Mouse (Mus musculus): ENCODE data around the gene Hoxa11. TPM values are rescaled to one million over a fixed set of nuclear protein-coding genes. Genes with fewer than 3 reads are reported as not detected.

Gene Hoxa11
- polyA plus RNA-seq, 1 experiment from 2014 or later, result 66.3 TPM

GRCm38 (mm10) chr6:52224895-52225611 lies 20.6 kb downstream of the Hoxa11 start:
- peak overlapping the region; percentile 87 for H3K4me3 ChIP-seq (ENCODE audit: low read depth, low read length)
- no peak for ATAC-seq (ENCODE audit: insufficient number of reproducible peaks, low FRiP score, low TSS enrichment, low read depth)
- H3K27me3 ChIP-seq (ENCODE audit: control insufficient read depth, insufficient read depth, low read length), result no peaks in the 10 kb centered on the region

DNA sequence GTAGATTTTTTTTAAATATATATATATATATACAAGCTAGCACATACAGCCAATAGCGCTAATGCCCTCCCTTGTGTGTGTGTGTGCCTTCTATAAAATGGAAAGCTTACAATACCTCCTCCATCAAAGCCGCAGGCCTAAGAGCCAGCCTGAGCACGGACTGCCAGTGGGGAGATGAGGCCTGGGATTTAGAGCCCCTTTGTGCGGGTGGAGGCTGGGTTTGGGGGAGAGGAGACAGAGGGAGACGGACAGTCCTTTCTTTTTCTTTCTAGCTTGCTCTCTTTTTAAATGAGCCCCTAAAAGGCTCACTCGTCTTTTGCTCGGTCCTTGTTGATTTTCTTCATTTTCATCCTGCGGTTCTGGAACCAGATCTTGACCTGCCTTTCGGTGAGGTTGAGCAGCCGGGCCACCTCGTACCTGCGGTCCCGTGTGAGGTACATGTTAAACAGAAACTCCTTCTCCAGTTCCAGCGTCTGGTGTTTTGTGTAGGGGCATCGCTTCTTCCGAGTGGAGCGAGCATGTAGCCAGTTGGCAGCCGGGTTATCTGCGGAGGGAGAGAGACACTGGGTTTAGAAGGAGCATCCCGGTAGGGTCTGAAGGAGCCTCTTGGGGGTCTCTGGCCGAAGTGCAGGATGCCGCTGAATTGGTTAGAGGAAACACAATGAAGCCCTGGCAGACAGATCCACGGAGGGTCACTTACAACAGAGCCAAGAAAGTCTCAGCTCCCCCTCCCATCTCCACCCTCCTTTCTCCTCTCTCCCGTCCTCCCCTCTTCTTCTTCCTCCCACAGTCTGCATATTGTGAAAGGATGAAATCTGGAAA lies 21.5 kb downstream of the Hoxa11 start:
- DNase-seq (ENCODE audit: low spot score) (peak; percentile 73), ATAC-seq (ENCODE audit: insufficient number of reproducible peaks, low FRiP score, low TSS enrichment, low read depth) (no peak)
- under 1% methylated on average over 24 of the region's 24 CpGs for WGBS
- Histone ChIP-seq H3K27ac (replicated peaks; ENCODE audit: low read depth, low read length) (peak overlapping the region; percentile 98), H3K9ac (ENCODE audit: low read length) (peak overlapping the region; percentile 98), H3K4me3 (ENCODE audit: low read depth, low read length) (peak overlapping the region; percentile 87), H3K4me2 (ENCODE audit: low read depth, severe bottlenecking) (peak overlapping the region; percentile 89), H3K27me3 (ENCODE audit: control insufficient read depth, insufficient read depth, low read length) (no peaks in the 10 kb centered on the region), H3K36me3 (ENCODE audit: control insufficient read depth, insufficient read depth, low read length) (no peaks in the 10 kb centered on the region; the same call in none of the 2 replicates), H3K9me3 (ENCODE audit: control insufficient read depth, low read length) (no peaks in the 10 kb centered on the region), H3K4me1 (ENCODE audit: control insufficient read depth, insufficient read depth, low read length) (peaks cover 14% of the 10 kb centered on the region)

More at GRCm38 (mm10) chr6:52224895-52225611, 20.6 kb downstream of the Hoxa11 start:
- Histone ChIP-seq H3K4me2 (ENCODE audit: low read depth, severe bottlenecking) (peak overlapping the region; percentile 89), H3K9me3 (ENCODE audit: control insufficient read depth, low read length) (no peaks in the 10 kb centered on the region), H3K9ac (ENCODE audit: low read length) (peak overlapping the region; percentile 98), H3K27ac (replicated peaks; ENCODE audit: low read depth, low read length) (peak overlapping the region; percentile 98), H3K36me3 (ENCODE audit: control insufficient read depth, insufficient read depth, low read length) (no peaks in the 10 kb centered on the region; the same call in none of the 2 replicates), H3K4me1 (ENCODE audit: control insufficient read depth, insufficient read depth, low read length) (peaks cover 6% of the 10 kb centered on the region; the same call in 1 of the 2 replicates)
- WGBS, result under 1% methylated on average over 36 of the region's 36 CpGs
- DNase-seq (ENCODE audit: low spot score), result peak; percentile 72

- Histone ChIP-seq H3K4me3 (ENCODE audit: low read depth, low read length) (peak overlapping the region; percentile 87), H3K36me3 (ENCODE audit: control insufficient read depth, insufficient read depth, low read length) (no peaks in the 10 kb centered on the region), H3K9ac (ENCODE audit: low read length) (peak overlapping the region; percentile 98), H3K27ac (replicated peaks; ENCODE audit: low read depth, low read length) (peak overlapping the region; percentile 98), H3K9me3 (ENCODE audit: control insufficient read depth, low read length) (no peaks in the 10 kb centered on the region), H3K4me2 (ENCODE audit: low read depth, severe bottlenecking) (peak overlapping the region; percentile 89), H3K27me3 (ENCODE audit: control insufficient read depth, insufficient read depth, low read length) (no peaks in the 10 kb centered on the region), H3K4me1 (ENCODE audit: control insufficient read depth, insufficient read depth, low read length) (peaks cover 27% of the 10 kb centered on the region)
- 3% methylated on average over 13 of the region's 13 CpGs for WGBS
- peak; percentile 67 for DNase-seq (ENCODE audit: low spot score)
- no peak for ATAC-seq (ENCODE audit: insufficient number of reproducible peaks, low FRiP score, low TSS enrichment, low read depth)
Measured at GRCm38 (mm10) chr6:52222729-52223128, 22.9 kb downstream of the Hoxa11 start.

DNA sequence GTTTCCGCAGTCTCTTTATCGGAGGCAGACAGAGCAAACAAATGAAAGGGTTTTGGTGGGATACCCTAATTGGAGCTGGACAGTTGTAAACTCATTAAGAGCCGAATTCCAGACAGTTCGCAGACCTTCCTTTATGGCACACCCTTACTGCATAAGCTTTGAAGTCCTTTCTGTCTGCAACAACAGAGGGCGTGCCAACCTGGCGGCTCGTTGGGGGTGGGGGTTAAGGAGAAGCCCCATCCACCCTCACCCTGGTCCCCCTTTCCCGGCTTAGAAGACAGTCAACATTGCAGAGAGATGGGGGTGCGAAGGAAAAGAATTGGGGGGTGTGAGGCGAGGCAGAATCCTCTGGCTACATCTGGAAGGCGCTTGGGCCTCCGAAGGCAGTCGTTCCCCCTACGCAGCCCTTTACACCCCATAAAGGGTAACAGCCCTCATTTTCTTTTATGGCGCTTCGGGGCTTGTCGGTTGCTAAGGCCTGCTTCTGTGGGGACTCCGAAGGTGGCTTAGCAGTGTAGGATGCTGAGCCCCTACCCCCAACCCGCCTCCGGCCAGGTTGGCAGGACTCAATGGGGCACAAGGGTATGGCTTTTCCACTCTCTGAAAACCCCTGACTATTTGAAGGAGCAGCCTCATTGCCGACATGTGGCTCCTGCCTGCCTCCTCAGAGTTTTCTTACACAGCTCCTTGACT lies 23.5 kb downstream of the Hoxa11 start:
- peak overlapping the region; percentile 87 for H3K4me3 ChIP-seq (ENCODE audit: low read depth, low read length)
- ATAC-seq (ENCODE audit: insufficient number of reproducible peaks, low FRiP score, low TSS enrichment, low read depth) (peak; percentile 33), DNase-seq (ENCODE audit: low spot score) (no peak)
- H3K27ac ChIP-seq (replicated peaks; ENCODE audit: low read depth, low read length), result peak overlapping the region; percentile 98
- H3K9ac ChIP-seq (ENCODE audit: low read length), result peak overlapping the region; percentile 98
- H3K27me3 ChIP-seq (ENCODE audit: control insufficient read depth, insufficient read depth, low read length), result no peaks in the 10 kb centered on the region
- WGBS, result 1% methylated on average over 21 of the region's 21 CpGs
- peaks cover 29% of the 10 kb centered on the region for H3K4me1 ChIP-seq (ENCODE audit: control insufficient read depth, insufficient read depth, low read length)
- H3K4me2 ChIP-seq (ENCODE audit: low read depth, severe bottlenecking), result peak overlapping the region; percentile 89
- H3K9me3 ChIP-seq (ENCODE audit: control insufficient read depth, low read length), result no peaks in the 10 kb centered on the region
- H3K36me3 ChIP-seq (ENCODE audit: control insufficient read depth, insufficient read depth, low read length), result no peaks in the 10 kb centered on the region

- under 1% methylated on average over 46 of the region's 46 CpGs for WGBS
- DNase-seq (ENCODE audit: low spot score) (peak; percentile 71), ATAC-seq (ENCODE audit: insufficient number of reproducible peaks, low FRiP score, low TSS enrichment, low read depth) (peak; percentile 53)
- Histone ChIP-seq H3K4me2 (ENCODE audit: low read depth, severe bottlenecking) (peak within 1 kb of the TSS; percentile 89), H3K4me1 (ENCODE audit: control insufficient read depth, insufficient read depth, low read length) (peaks cover 25% of the 10 kb centered on the region), H3K36me3 (ENCODE audit: control insufficient read depth, insufficient read depth, low read length) (no peaks in the 10 kb centered on the region), H3K9ac (ENCODE audit: low read length) (peak within 1 kb of the TSS; percentile 98), H3K27ac (replicated peaks; ENCODE audit: low read depth, low read length) (peak within 1 kb of the TSS; percentile 98), H3K9me3 (ENCODE audit: control insufficient read depth, low read length) (no peaks in the 10 kb centered on the region), H3K4me3 (ENCODE audit: low read depth, low read length) (peak within 1 kb of the TSS; percentile 87), H3K27me3 (ENCODE audit: control insufficient read depth, insufficient read depth, low read length) (no peaks in the 10 kb centered on the region)
Measured at GRCm38 (mm10) chr6:52221337-52221992, 24.1 kb downstream of the Hoxa11 start, which contains the start of gene Hoxa7. Hoxa7 (minus strand) TSS chr6:52221854.

GRCm38 (mm10) chr6:52220865-52221310 lies 24.7 kb downstream of the Hoxa11 start:
- Histone ChIP-seq H3K27ac (replicated peaks; ENCODE audit: low read depth, low read length) (peak overlapping the region; percentile 98), H3K27me3 (ENCODE audit: control insufficient read depth, insufficient read depth, low read length) (no peaks in the 10 kb centered on the region), H3K9ac (ENCODE audit: low read length) (peak overlapping the region; percentile 98), H3K9me3 (ENCODE audit: control insufficient read depth, low read length) (no peaks in the 10 kb centered on the region), H3K36me3 (ENCODE audit: control insufficient read depth, insufficient read depth, low read length) (no peaks in the 10 kb centered on the region), H3K4me1 (ENCODE audit: control insufficient read depth, insufficient read depth, low read length) (peaks cover 30% of the 10 kb centered on the region), H3K4me3 (ENCODE audit: low read depth, low read length) (peak overlapping the region; percentile 87), H3K4me2 (ENCODE audit: low read depth, severe bottlenecking) (peak overlapping the region; percentile 89)
- WGBS, result 2% methylated on average over 12 of the region's 12 CpGs
- no peak for ATAC-seq (ENCODE audit: insufficient number of reproducible peaks, low FRiP score, low TSS enrichment, low read depth)
- no peak for DNase-seq (ENCODE audit: low spot score)

DNA sequence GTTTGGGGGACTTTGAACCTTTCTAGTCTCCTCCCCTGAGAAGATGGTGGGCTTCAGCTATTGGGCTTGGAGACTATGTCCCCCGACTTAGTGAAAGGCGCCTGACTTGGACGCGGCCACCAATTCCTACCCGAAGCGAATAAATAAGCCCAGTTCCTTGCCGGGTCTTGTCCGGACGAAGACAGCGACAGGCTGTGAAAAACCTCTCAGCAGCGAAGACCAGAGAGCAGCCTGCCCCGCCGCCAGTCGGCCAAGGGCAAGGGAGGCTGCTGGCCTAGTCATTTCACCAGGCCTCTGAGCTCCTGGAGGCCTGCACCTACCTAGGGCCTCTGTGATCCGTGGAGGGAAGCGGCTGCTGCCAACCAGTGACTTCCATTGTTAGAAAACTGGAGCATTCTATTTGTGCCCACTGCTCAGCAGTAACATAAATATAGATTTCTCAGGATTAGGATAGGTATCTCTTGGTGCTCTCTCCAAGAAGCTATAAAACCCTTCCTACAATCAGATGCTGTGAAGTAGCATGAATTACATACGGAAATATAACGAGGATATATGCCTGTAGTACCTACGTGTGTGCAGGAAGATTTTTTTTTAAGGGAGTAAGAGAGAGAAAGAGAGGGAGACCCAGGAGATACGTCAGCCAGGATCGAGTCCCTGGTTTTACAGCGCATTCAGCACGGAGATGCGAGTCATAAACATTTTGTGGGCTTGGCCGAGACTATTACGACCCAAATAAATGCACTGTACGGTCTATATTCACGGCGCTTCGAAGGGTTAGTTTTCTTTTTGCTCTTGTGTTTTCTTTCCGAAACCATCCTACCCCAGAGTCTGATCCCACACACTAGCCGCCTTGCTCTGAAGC lies 25.4 kb downstream of the Hoxa11 start:
- peak overlapping the region; percentile 98 for H3K9ac ChIP-seq (ENCODE audit: low read length)
- peak overlapping the region; percentile 89 for H3K4me2 ChIP-seq (ENCODE audit: low read depth, severe bottlenecking)
- ATAC-seq (ENCODE audit: insufficient number of reproducible peaks, low FRiP score, low TSS enrichment, low read depth), result no peak
- peak overlapping the region; percentile 87 for H3K4me3 ChIP-seq (ENCODE audit: low read depth, low read length)
- peak overlapping the region; percentile 98 for H3K27ac ChIP-seq (replicated peaks; ENCODE audit: low read depth, low read length)
- H3K9me3 ChIP-seq (ENCODE audit: control insufficient read depth, low read length), result no peaks in the 10 kb centered on the region
- H3K27me3 ChIP-seq (ENCODE audit: control insufficient read depth, insufficient read depth, low read length), result no peaks in the 10 kb centered on the region
- no peaks in the 10 kb centered on the region for H3K36me3 ChIP-seq (ENCODE audit: control insufficient read depth, insufficient read depth, low read length)
- 4% methylated on average over 32 of the region's 32 CpGs for WGBS
- peak; percentile 74 for DNase-seq (ENCODE audit: low spot score)
- H3K4me1 ChIP-seq (ENCODE audit: control insufficient read depth, insufficient read depth, low read length), result peaks cover 35% of the 10 kb centered on the region

All from limb, embryonic 11.5 days (tissue).